Mouse (Mus musculus): ENCODE data around the gene Rnasek.

- TF ChIP-seq CTCF (conservative IDR thresholded peaks at IDR 0.05; ENCODE audit: insufficient read depth, insufficient read length, low read depth, low read length) (no peak), POLR2A (IDR thresholded peaks at IDR 0.05; ENCODE audit: low read depth, low read length) (no peak)
These were observed 26.2 kb upstream of the Rnasek start for GRCm38 (mm10) chr11:70265819-70266218.
